Mouse (Mus musculus): ENCODE data around the gene Clec4a1.

The Clec4a1 gene

DNA sequence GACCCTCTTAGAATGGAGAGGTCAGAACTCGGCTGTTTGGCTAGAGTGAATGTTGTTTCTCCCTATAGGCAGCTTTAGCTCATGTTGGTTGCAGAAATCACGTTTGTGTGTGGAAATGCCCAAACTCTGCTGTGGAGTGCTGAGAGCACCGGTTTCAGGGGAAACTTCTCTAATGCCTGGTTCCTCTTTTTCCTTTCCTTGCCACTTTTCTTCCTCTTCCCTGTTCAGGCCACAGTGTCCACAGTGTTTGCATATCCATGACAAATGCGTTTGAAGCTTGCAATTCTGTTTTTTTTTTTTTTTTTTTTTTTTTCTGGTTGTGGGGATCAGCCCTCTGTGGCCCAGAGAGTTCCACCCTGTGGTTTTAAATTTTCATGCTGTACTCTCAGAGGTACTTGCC, at the start of gene Clec4a1:
TSS of gene Clec4a1 (plus strand) at position 398 of the 400 bp plus-strand sequence.
- DNase-seq = no peak

- no peak for DNase-seq
Observed at GRCm38 (mm10) chr6:122872800-122873199, 48.8 kb upstream of the Clec4a1 start.

- DNase-seq = peak; percentile 99
Observed at GRCm38 (mm10) chr6:122873871-122874719, 47.6 kb upstream of the Clec4a1 start, which contains the start of gene Necap1. TSS of gene Necap1 (plus strand) at chr6:122874474.

- DNase-seq = peak; percentile 50
Observed at GRCm38 (mm10) chr6:122874720-122875389, 46.8 kb upstream of the Clec4a1 start.

DNA sequence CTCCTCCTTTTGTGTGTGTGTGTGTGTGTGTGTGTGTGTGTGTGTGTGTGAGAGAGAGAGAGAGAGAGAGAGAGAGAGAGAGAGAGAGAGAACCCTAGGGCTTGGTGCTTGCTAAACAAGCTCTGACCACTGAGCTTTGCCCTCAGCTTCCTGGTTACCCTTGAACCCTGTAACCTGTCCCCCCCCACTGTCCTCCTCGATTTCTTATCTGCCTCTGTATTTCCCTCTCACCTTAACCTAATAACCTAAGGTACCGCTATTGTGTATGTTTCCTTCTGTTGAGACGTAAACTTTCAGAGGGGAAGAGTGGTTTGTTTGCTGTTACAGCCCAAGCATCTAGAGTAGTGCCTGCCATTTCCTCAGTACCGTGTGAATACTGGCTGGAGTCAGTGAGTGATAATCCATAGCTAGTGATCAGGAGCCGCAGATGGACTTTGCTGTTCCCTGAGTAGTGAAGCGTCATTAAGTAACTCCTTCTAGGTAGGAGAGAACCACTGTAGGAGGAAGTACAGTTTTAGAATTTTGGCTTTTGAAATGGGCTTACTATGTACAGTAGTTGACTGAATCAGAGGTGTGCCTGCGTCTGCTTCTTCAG, 42.4 kb upstream of the Clec4a1 start:
- no peak for DNase-seq

DNA sequence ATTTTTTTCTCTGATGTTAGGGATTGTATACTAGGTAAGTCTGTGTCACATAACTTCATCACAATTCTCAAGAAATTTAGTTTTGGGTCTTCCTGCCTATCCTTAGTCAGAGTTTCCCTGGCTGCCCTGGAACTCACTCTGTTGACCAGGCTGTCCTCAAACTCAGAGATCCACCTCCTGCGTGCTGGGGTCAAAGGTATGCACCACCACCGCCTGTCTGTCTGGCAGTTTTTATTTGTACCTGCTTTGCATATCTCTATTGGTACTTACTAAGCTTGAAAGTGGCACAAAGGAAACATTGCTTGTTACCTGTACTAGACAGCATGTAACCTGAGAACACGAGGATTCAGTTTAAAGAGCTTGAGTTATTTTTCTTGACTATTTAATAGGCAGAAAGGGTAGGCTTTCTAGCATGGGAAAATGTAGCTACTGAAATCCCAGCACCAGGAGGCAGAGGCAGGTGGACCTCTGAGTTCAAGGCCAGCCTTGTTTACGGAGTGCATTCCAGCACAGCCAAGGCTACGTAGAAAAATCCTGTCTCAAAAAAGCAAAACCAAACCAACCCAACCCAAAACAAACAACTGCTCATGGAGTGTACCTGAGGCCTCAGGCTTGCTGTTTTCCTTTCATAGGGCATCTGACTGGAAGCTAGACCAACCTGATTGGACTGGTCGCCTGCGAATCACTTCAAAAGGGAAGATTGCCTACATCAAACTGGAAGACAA, 41.7 kb upstream of the Clec4a1 start:
- DNase-seq = no peak

- no peak for DNase-seq
Observed at GRCm38 (mm10) chr6:122881287-122881686, 40.4 kb upstream of the Clec4a1 start.

- no peak for DNase-seq
Observed at GRCm38 (mm10) chr6:122883603-122884002, 38.0 kb upstream of the Clec4a1 start.

DNA sequence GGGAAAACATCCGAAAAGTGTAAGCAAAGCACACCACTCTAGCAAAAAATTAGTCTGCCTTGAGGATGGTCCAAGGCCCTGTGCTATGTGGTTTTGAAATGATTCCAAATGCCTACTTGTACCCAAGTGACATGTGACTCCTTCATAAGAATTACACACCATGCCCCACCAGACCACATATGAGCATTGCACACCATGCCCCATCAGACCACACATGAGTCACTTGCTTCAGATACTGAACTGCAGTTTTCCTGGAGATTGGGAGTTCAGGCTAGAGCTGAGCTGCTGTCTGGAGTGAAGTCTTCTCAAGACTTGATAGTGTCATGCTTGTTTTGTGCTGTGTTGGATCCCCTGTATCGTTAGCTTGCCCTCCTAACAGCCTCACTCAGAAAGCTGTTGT, 32.0 kb upstream of the Clec4a1 start:
- DNase-seq = no peak

GRCm38 (mm10) chr6:122892442-122893049, 29.1 kb upstream of the Clec4a1 start:
- DNase-seq = peak; percentile 59

DNA sequence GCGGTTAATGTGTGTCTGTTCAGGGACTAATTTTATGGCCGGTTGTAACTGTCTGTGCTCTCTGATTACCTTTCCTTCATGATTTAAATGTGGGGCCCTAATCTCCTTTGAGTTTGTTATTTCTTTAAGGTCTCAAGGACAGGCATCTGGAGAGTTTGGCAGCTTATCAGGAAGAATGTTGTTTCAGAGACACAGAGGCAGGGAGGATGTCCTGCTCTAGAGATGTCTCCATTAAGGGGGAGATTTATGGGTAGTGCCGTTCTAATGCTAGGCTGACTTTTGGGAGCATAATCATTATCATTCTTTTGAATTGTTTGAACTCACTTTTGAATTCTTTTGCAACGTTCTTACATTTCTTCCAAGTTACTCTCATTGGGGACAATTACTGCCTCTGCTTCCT, 1.7 kb upstream of the Clec4a1 start:
- DNase-seq = no peak

- DNase-seq = no peak
Observed at GRCm38 (mm10) chr6:122934845-122935244, 13.2 kb downstream of the Clec4a1 start.

DNA sequence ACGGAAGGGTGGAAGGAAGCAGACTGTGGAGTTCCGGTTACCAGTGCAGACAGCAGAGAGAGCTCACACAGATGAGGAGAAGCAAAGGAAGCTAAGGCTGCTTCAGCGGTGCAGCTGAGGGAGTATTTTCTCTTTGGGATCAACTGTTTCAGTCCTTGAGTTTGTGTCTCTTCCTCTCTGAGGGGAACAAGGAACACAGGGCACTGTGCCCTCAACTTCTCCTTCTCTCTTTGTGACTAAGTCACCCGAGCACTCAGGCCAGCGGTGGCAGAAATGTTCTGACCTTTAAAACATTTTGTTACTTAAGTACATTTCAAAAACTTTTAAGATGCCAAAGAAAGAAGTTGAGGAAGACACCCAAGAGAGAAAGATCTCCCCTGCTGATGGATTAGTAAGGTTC, 18.0 kb downstream of the Clec4a1 start:
- DNase-seq = no peak

- DNase-seq = no peak
Observed at GRCm38 (mm10) chr6:122946760-122947159, 25.1 kb downstream of the Clec4a1 start.

- no peak for DNase-seq
Observed at GRCm38 (mm10) chr6:122952401-122952800, 30.8 kb downstream of the Clec4a1 start, which contains the start of gene Clec4a3. TSS of gene Clec4a3 (plus strand) at chr6:122952515.

- DNase-seq = no peak
Observed at GRCm38 (mm10) chr6:122964562-122964961, 42.9 kb downstream of the Clec4a1 start.

GRCm38 (mm10) chr6:122969048-122969447, 47.4 kb downstream of the Clec4a1 start:
- no peak for DNase-seq

Data from lung, postnatal 10 days (tissue).